Mouse (Mus musculus): ENCODE data around the gene Prkn. TPM values are rescaled to one million over a fixed set of nuclear protein-coding genes. Genes with fewer than 3 reads are reported as not detected.

The Prkn gene
- total RNA-seq, 2 experiments from 2014 or later: 0.85 to 1.9 TPM

- ATAC-seq (replicated peaks; ENCODE audit: low FRiP score, poor library complexity, severe bottlenecking): no peak
Measured at GRCm38 (mm10) chr17:11466095-11466494, 625.9 kb downstream of the Prkn start.

GRCm38 (mm10) chr17:11468624-11469023 lies 628.4 kb downstream of the Prkn start:
- no peak for ATAC-seq (replicated peaks; ENCODE audit: low FRiP score, poor library complexity, severe bottlenecking)

- ATAC-seq (replicated peaks; ENCODE audit: low FRiP score, poor library complexity, severe bottlenecking): no peak
Measured at GRCm38 (mm10) chr17:11483032-11483431, 642.8 kb downstream of the Prkn start.

- no peak for ATAC-seq (replicated peaks; ENCODE audit: low FRiP score, poor library complexity, severe bottlenecking)
Measured at GRCm38 (mm10) chr17:11490051-11490450, 649.9 kb downstream of the Prkn start.

- no peak for ATAC-seq (replicated peaks; ENCODE audit: low FRiP score, poor library complexity, severe bottlenecking)
Measured at GRCm38 (mm10) chr17:11502556-11502955, 662.4 kb downstream of the Prkn start.

GRCm38 (mm10) chr17:11504496-11504895 lies 664.3 kb downstream of the Prkn start:
- ATAC-seq (replicated peaks; ENCODE audit: low FRiP score, poor library complexity, severe bottlenecking): no peak

- ATAC-seq (replicated peaks; ENCODE audit: low FRiP score, poor library complexity, severe bottlenecking): no peak
Measured at GRCm38 (mm10) chr17:11507082-11507481, 666.9 kb downstream of the Prkn start.

- no peak for ATAC-seq (replicated peaks; ENCODE audit: low FRiP score, poor library complexity, severe bottlenecking)
Measured at GRCm38 (mm10) chr17:11510081-11510480, 669.9 kb downstream of the Prkn start.

GRCm38 (mm10) chr17:11514032-11514761 lies 674.0 kb downstream of the Prkn start:
- ATAC-seq (replicated peaks; ENCODE audit: low FRiP score, poor library complexity, severe bottlenecking): no peak

- ATAC-seq (replicated peaks; ENCODE audit: low FRiP score, poor library complexity, severe bottlenecking): no peak
Measured at GRCm38 (mm10) chr17:11515619-11516018, 675.4 kb downstream of the Prkn start.

- ATAC-seq (replicated peaks; ENCODE audit: low FRiP score, poor library complexity, severe bottlenecking): no peak
Measured at GRCm38 (mm10) chr17:11516165-11516564, 676.0 kb downstream of the Prkn start.

GRCm38 (mm10) chr17:11532066-11532465 lies 691.9 kb downstream of the Prkn start:
- no peak for ATAC-seq (replicated peaks; ENCODE audit: low FRiP score, poor library complexity, severe bottlenecking)

GRCm38 (mm10) chr17:11532748-11533147 lies 692.6 kb downstream of the Prkn start:
- no peak for ATAC-seq (replicated peaks; ENCODE audit: low FRiP score, poor library complexity, severe bottlenecking)

- ATAC-seq (replicated peaks; ENCODE audit: low FRiP score, poor library complexity, severe bottlenecking): no peak
Measured at GRCm38 (mm10) chr17:11533835-11534234, 693.7 kb downstream of the Prkn start.

GRCm38 (mm10) chr17:11538826-11539225 lies 698.6 kb downstream of the Prkn start:
- ATAC-seq (replicated peaks; ENCODE audit: low FRiP score, poor library complexity, severe bottlenecking): no peak

GRCm38 (mm10) chr17:11541928-11542623 lies 701.9 kb downstream of the Prkn start:
- no peak for ATAC-seq (replicated peaks; ENCODE audit: low FRiP score, poor library complexity, severe bottlenecking)

- ATAC-seq (replicated peaks; ENCODE audit: low FRiP score, poor library complexity, severe bottlenecking): no peak
Measured at GRCm38 (mm10) chr17:11550562-11550961, 710.4 kb downstream of the Prkn start.

GRCm38 (mm10) chr17:11565681-11566080 lies 725.5 kb downstream of the Prkn start:
- no peak for ATAC-seq (replicated peaks; ENCODE audit: low FRiP score, poor library complexity, severe bottlenecking)

- no peak for ATAC-seq (replicated peaks; ENCODE audit: low FRiP score, poor library complexity, severe bottlenecking)
Measured at GRCm38 (mm10) chr17:11570392-11570791, 730.2 kb downstream of the Prkn start.

- ATAC-seq (replicated peaks; ENCODE audit: low FRiP score, poor library complexity, severe bottlenecking): no peak
Measured at GRCm38 (mm10) chr17:11573666-11574065, 733.5 kb downstream of the Prkn start.

- ATAC-seq (replicated peaks; ENCODE audit: low FRiP score, poor library complexity, severe bottlenecking): no peak
Measured at GRCm38 (mm10) chr17:11585491-11585890, 745.3 kb downstream of the Prkn start.
